Mouse (Mus musculus) large intestine, adult 2 months (tissue): Measurements from ENCODE around the gene Olfr850. TPM values are rescaled to one million over a fixed set of nuclear protein-coding genes. Genes with fewer than 3 reads are reported as not detected.

ENCODE experiments used
- DNase-seq: peaks from one replicate; pipeline ENCODE4 v3.0.0-alpha.2; 2012; ENCODE audit warnings: low read depth, low spot score
- WGBS: fragments of 180-500 bp; shearing (Covaris S2); methylation state at CpG from one replicate; pipeline ENCODE4 v1.1.7; 2018; 5-methylcytosine and 5-hydroxymethylcytosine counted together
- polyA plus RNA-seq: library from polyadenylated mRNA; depleted of rRNA; stranded (reverse); fragments of >200 nt; gene quantifications from 2 replicates; pipeline ENCODE4 v1.2.3, GENCODE M21; 2012; rRNA removed

Gene Olfr850
- polyA plus RNA-seq, result not detected in 2 replicates

GRCm38 (mm10) chr9:19478148-19478547 is at the start of gene Olfr850:
Gene Olfr850, minus strand, starts transcription at chr9:19478248.
- DNase-seq, result no peak

GRCm38 (mm10) chr9:19492995-19493394 is 14.9 kb upstream of the Olfr850 start, which contains the start of gene Olfr851:
Gene Olfr851, plus strand, starts transcription at chr9:19493295.
- no peak for DNase-seq

- WGBS, result 74% methylated on average over 2 of the region's 2 CpGs
- DNase-seq, result no peak
Measured at GRCm38 (mm10) chr9:19439966-19440365, 38.1 kb downstream of the Olfr850 start, which contains the start of gene Olfr849. Gene Olfr849, plus strand, starts transcription at chr9:19440266.

Other genes with a start within 250 kb of the Olfr850 start
- not detected in 2 replicates for gene Olfr843, start 226.3 kb downstream of the Olfr850 start, polyA plus RNA-seq
- gene Olfr844, start 161.9 kb downstream of the Olfr850 start, polyA plus RNA-seq, result not detected in 2 replicates
- gene Olfr845, start 141.8 kb downstream of the Olfr850 start, polyA plus RNA-seq, result not detected in 2 replicates
- not detected in 2 replicates for gene Olfr846, start 114.2 kb downstream of the Olfr850 start, polyA plus RNA-seq
- gene Olfr847, start 99.6 kb downstream of the Olfr850 start, polyA plus RNA-seq, result not detected in 2 replicates
- not detected in 2 replicates for gene Olfr849, start 38.0 kb downstream of the Olfr850 start, polyA plus RNA-seq
- not detected in 2 replicates for gene Olfr851, start 15.0 kb upstream of the Olfr850 start, polyA plus RNA-seq
- not detected in 2 replicates for gene Olfr853, start 62.8 kb upstream of the Olfr850 start, polyA plus RNA-seq
- not detected in 2 replicates for gene Olfr854, start 89.1 kb upstream of the Olfr850 start, polyA plus RNA-seq
- gene Olfr855, start 104.4 kb upstream of the Olfr850 start, polyA plus RNA-seq, result not detected in 2 replicates
- 4.3 and 6.3 TPM in 2 replicates for gene Zfp317, start 143.9 kb upstream of the Olfr850 start, polyA plus RNA-seq
- not detected in 2 replicates for gene Olfr857, start 231.2 kb upstream of the Olfr850 start, polyA plus RNA-seq